Mouse (Mus musculus) heart, embryonic 15.5 days (tissue): ENCODE measurements at regions not wholly inside any gene's neighbourhood (a gene's known extent, or its start where the extent isn't known, plus 50 kb on each side); places are given as distances from the start of the nearest gene placed in this dataset.

Experiments
- ATAC-seq: fragments of 200-750 bp; cut with Nextera tagmentation; replicated peaks from 2 replicates; pipeline ENCODE4 v1.8.0; 2017; ENCODE audit warnings: low read depth, moderate TSS enrichment; ENCODE audit not compliant: insufficient number of reproducible peaks, insufficient read depth, low FRiP score
- H3K27ac ChIP-seq: fragments of 300-500 bp; sonication (generic); 2 replicates; pipeline ENCODE4 v1.5.1; 2015; ENCODE audit warnings: mild to moderate bottlenecking, inconsistent platforms
- H3K27me3 ChIP-seq: fragments of 300-500 bp; sonication (generic); 2 replicates; pipeline ENCODE4 v1.6.1; 2015; ENCODE audit warnings: inconsistent platforms
- H3K36me3 ChIP-seq: fragments of 300-500 bp; sonication (generic); 2 replicates; pipeline ENCODE4 v1.6.1; 2015; ENCODE audit warnings: mild to moderate bottlenecking, inconsistent platforms
- H3K4me1 ChIP-seq: fragments of 300-500 bp; sonication (generic); replicated peaks from 2 replicates; pipeline ENCODE4 v1.6.1; 2015; ENCODE audit warnings: inconsistent platforms
- H3K4me2 ChIP-seq: fragments of 300-500 bp; sonication (generic); 2 replicates; pipeline ENCODE4 v1.6.1; 2015; ENCODE audit warnings: inconsistent platforms, mild to moderate bottlenecking, moderate library complexity
- H3K4me3 ChIP-seq: fragments of 300-500 bp; sonication (generic); 2 replicates; pipeline ENCODE4 v1.5.1; 2015; ENCODE audit warnings: mild to moderate bottlenecking, inconsistent platforms
- H3K9ac ChIP-seq: fragments of 300-500 bp; sonication (generic); 2 replicates; pipeline ENCODE4 v1.6.1; 2015; ENCODE audit warnings: mild to moderate bottlenecking, inconsistent platforms
- H3K9me3 ChIP-seq: fragments of 300-500 bp; sonication (generic); replicated peaks from 2 replicates; pipeline ENCODE4 v1.6.1; 2016; ENCODE audit warnings: inconsistent platforms
- whole genome bisulfite sequencing: fragments of 180-500 bp; shearing (Covaris S2); methylation state at CpG from one replicate; pipeline ENCODE4 v1.1.7; 2015; ENCODE audit warnings: mixed read lengths; 5-methylcytosine and 5-hydroxymethylcytosine counted together

DNA sequence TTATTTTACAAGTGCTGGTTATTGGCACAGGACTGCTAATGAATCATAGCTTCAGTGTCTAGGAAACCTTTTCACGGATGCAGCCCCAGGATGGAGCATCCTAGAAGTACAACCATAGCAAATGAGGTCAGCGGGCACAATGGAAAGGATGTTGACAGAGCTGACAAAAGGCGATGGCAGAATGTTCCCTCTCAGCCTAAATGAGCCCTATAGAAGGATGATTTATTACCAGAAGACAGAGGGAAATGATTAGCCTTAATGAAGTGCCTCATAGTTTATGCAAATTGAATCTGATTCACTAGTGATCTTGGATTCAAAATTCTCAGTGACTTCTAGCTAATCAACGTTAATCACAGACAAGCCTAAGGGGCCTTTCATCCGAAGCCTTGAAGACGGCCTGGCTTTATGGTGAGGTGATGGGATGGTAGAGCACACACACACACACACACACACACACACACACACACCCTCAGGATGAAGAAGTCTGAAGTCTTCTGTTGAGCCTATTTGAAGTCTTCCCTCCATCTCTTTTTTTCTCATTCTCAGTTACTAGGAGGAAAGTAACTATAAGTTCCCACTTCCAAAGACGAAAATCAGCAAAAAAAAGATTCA is 267.4 kb upstream of the Clec14a start:
- H3K36me3 ChIP-seq, result no peaks in the 10 kb centered on the region
- no peak overlapping the region for H3K4me3 ChIP-seq
- no peak overlapping the region for H3K9ac ChIP-seq
- H3K4me1 ChIP-seq, result peaks cover 11% of the 10 kb centered on the region; the same call in 1 of the 2 replicates
- ATAC-seq, result no peak
- no peak overlapping the region for H3K27ac ChIP-seq
- 76% methylated on average over 7 of the region's 7 CpGs for WGBS
- H3K27me3 ChIP-seq, result no peaks in the 10 kb centered on the region
- no peaks in the 10 kb centered on the region for H3K9me3 ChIP-seq
- no peak overlapping the region for H3K4me2 ChIP-seq

DNA sequence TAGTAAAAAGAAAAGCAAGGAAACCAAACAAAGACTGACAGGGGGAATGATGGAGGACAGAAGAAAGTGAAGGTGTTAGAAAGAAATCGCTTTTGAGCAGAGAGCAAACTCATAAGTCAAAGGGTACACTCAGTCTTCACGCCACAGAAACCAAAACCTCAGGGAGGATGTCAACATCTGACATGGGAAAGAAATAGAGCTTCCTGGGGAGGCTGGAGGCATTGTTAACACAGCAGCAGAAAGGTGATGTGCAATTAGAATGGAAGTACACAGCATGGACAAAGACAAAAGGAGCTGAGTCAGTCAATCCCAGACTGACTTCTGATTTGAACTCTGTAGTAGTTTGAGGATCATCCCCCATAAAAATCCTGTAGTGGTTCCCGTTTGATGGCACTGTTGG is 261.2 kb upstream of the Clec14a start:
- Histone ChIP-seq H3K27me3 (no peaks in the 10 kb centered on the region), H3K9me3 (no peaks in the 10 kb centered on the region), H3K4me1 (no peaks in the 10 kb centered on the region), H3K36me3 (no peaks in the 10 kb centered on the region), H3K4me3 (no peak overlapping the region), H3K4me2 (no peak overlapping the region), H3K9ac (no peak overlapping the region), H3K27ac (no peak overlapping the region)
- 50% methylated on average over 3 of the region's 3 CpGs for WGBS
- ATAC-seq, result no peak

DNA sequence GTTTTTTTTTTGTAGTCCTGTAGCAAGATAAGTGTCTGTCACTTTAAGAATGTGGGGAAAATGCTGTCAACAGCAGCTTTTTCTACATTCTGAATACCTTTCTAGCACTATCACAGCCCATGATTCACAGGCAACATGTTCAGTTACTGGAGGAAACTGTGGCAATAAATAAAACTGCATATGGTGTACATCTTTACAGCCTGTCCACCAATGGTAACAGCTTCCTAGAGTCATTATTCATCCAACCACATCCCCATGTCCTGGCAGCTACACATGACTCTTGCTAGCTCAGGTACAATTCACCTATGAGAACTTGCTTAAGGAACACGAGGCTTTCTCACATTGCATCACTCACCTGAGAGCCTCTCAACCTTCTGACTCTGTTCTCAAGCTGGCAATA is 247.7 kb upstream of the Clec14a start:
- H3K36me3 ChIP-seq, result no peaks in the 10 kb centered on the region
- H3K4me2 ChIP-seq, result no peak overlapping the region
- no peak overlapping the region for H3K9ac ChIP-seq
- 41% methylated on average over 1 of the region's 1 CpGs for WGBS
- no peak overlapping the region for H3K4me3 ChIP-seq
- no peaks in the 10 kb centered on the region for H3K27me3 ChIP-seq
- no peak overlapping the region for H3K27ac ChIP-seq
- no peaks in the 10 kb centered on the region for H3K9me3 ChIP-seq
- H3K4me1 ChIP-seq, result peaks cover 4% of the 10 kb centered on the region
- no peak for ATAC-seq

DNA sequence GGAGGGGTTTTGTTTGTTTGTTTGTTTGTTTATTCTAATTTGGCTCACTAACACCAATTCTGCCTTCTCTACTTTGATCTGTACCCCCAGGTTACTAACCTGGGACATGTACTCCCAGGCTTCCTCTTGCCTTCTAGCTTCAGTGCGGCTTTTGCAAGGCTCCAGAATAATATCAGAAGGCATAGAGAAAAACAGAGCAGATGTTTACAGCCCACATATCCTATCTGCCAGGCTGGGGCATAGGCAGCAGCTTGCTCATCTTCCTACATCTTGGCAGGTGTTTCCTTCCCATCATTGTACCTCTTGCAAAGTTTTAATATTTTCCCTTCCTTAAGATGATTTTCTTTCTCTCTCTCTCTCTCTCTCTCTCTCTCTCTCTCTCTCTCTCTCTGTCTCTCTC is 244.9 kb upstream of the Clec14a start:
- no peak for ATAC-seq
- peaks cover 4% of the 10 kb centered on the region for H3K4me1 ChIP-seq
- WGBS, result 84% methylated on average over 1 of the region's 1 CpGs
- no peak overlapping the region for H3K27ac ChIP-seq
- no peak overlapping the region for H3K9ac ChIP-seq
- H3K27me3 ChIP-seq, result no peaks in the 10 kb centered on the region
- no peak overlapping the region for H3K4me2 ChIP-seq
- no peak overlapping the region for H3K4me3 ChIP-seq
- H3K9me3 ChIP-seq, result no peaks in the 10 kb centered on the region
- no peaks in the 10 kb centered on the region for H3K36me3 ChIP-seq

DNA sequence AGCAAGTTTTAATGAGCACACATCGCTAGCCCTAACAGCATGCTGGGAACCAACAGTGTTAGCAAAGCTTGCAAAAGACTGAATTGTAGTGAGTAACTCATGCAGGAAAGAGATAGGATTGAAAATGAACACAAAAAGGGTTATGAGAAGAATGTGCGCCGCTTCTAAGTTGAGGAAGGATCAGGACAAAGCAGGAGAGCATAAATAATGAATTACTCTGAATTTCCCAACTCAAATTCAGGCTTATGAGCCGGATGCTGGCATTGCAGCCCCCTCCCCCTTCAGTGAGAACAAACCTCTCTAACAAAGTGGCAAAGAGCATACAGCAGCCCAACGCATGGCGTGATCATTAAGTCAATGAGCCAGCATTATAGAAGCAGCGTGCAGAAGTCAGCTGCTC is 243.6 kb upstream of the Clec14a start:
- 82% methylated on average over 7 of the region's 7 CpGs for WGBS
- Histone ChIP-seq H3K4me3 (no peak overlapping the region), H3K4me1 (peaks cover 4% of the 10 kb centered on the region), H3K27ac (no peak overlapping the region), H3K9me3 (no peaks in the 10 kb centered on the region), H3K36me3 (no peaks in the 10 kb centered on the region), H3K9ac (no peak overlapping the region), H3K4me2 (no peak overlapping the region), H3K27me3 (no peaks in the 10 kb centered on the region)
- ATAC-seq, result no peak

DNA sequence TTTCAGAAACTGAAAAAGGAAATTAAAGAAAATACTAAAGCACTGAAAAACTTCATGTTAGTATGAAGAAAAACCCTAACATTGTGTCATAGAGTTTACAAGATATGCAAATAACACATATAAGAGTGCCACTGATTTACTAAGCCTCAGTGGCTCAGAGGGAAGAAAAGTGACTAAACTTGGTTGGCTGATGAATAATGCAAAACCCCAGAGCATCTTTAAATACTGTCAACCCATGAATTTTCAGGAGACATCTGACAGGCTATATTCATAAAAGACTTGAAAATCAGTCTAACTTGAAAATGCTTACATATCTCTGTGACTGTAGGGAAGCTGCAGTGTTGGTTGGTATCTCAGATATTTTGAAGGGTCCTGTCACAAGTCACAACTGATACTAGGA is 235.2 kb upstream of the Clec14a start:
- no peaks in the 10 kb centered on the region for H3K9me3 ChIP-seq
- H3K27ac ChIP-seq, result no peak overlapping the region
- H3K36me3 ChIP-seq, result no peaks in the 10 kb centered on the region
- H3K4me2 ChIP-seq, result no peak overlapping the region
- no peak overlapping the region for H3K4me3 ChIP-seq
- no peaks in the 10 kb centered on the region for H3K27me3 ChIP-seq
- no peak overlapping the region for H3K9ac ChIP-seq
- H3K4me1 ChIP-seq, result no peaks in the 10 kb centered on the region
- no peak for ATAC-seq

DNA sequence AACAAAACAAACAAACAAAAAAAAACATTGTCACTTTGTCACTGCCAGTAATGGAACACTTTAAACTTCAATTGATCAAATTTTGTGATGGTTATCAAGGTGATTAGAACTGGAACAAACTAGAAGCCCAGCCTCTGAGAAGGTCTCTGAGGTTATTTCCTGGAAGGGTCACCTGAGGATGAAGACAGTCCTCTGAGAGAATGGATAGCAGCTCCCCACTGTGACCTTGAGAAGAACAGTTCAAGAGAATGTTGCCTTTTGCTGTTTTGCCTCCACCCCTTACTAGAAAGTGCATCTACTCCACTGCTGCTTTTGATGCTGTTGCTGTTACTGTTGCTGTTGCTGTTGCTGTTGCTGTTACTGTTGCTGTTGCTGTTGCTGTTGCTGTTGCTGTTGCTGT is 205.1 kb upstream of the Clec14a start:
- Histone ChIP-seq H3K27ac (no peak overlapping the region), H3K27me3 (no peaks in the 10 kb centered on the region), H3K4me3 (no peak overlapping the region), H3K4me2 (no peak overlapping the region), H3K9me3 (no peaks in the 10 kb centered on the region), H3K4me1 (no peaks in the 10 kb centered on the region; the same call in 1 of the 2 replicates), H3K9ac (no peak overlapping the region), H3K36me3 (no peaks in the 10 kb centered on the region)
- no peak for ATAC-seq

DNA sequence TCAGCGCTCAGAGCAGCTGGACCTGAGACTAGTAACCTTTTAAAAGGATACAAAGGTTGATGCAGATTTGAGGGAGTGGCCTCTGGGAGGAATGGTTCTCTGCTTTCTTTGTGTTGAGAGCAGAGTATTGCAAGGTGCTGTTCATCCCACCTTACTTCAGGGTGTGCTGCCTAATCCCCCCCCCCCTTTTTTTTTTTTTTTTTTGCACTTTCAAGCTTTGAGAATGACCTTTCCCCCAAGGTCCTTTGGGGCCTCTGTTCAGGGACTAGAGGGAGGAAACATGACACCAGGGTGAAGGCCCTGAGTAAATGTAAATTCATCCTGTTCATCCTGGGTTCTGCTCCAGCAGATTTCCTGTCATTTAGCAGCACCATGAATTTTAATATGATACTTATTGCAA is 204.4 kb upstream of the Clec14a start:
- Histone ChIP-seq H3K27me3 (no peaks in the 10 kb centered on the region), H3K4me1 (no peaks in the 10 kb centered on the region; the same call in 1 of the 2 replicates), H3K9me3 (no peaks in the 10 kb centered on the region), H3K9ac (no peak overlapping the region), H3K36me3 (no peaks in the 10 kb centered on the region), H3K4me2 (no peak overlapping the region), H3K27ac (no peak overlapping the region), H3K4me3 (no peak overlapping the region)
- ATAC-seq, result no peak
- WGBS, result 71% methylated on average over 1 of the region's 1 CpGs

DNA sequence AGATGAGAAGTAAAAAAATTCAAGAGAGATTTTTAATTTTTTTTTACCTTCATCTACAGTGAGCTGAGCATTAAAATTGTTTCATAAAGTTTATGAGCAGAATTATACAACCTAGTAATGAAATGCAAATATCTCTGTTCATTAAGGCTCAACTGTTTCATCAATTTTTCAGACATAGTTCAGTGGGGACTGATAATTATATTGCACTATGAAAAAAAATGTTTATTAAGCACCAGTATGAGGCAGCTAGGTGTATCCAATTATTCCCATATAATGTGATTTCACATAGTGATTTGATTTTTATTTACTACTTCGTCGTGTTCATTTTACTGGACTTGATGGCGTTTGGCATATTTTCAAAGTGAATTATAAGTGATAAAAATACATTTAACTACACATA is 191.4 kb upstream of the Clec14a start:
- no peak for ATAC-seq
- Histone ChIP-seq H3K9ac (no peak overlapping the region), H3K4me1 (no peaks in the 10 kb centered on the region), H3K27me3 (no peaks in the 10 kb centered on the region), H3K4me3 (no peak overlapping the region), H3K36me3 (no peaks in the 10 kb centered on the region), H3K4me2 (no peak overlapping the region), H3K9me3 (no peaks in the 10 kb centered on the region), H3K27ac (no peak overlapping the region)
- WGBS, result 84% methylated on average over 3 of the region's 3 CpGs

DNA sequence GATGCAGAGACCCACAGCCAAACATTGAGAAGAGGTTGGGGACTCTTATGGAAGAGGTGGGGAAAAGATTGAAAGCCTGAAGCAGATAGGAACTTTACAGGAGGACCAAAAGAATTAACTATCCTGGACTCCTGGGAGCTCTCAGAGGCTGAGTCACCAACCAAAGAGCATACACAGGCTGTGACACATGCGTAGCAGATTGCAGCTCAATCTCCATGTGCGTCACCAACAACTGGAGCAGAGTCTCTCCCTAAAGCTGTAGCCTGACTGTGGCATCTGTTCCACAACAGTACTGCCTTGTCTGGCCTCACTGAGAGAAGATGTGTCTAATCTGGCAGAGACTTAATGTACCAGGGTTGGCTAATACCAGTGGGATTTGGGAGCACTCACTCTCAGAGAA is 185.7 kb upstream of the Clec14a start:
- Histone ChIP-seq H3K4me2 (no peak overlapping the region), H3K27me3 (no peaks in the 10 kb centered on the region), H3K9me3 (no peaks in the 10 kb centered on the region), H3K9ac (no peak overlapping the region), H3K27ac (no peak overlapping the region), H3K4me1 (no peaks in the 10 kb centered on the region), H3K4me3 (no peak overlapping the region), H3K36me3 (no peaks in the 10 kb centered on the region)
- WGBS, result 71% methylated on average over 2 of the region's 2 CpGs
- no peak for ATAC-seq

DNA sequence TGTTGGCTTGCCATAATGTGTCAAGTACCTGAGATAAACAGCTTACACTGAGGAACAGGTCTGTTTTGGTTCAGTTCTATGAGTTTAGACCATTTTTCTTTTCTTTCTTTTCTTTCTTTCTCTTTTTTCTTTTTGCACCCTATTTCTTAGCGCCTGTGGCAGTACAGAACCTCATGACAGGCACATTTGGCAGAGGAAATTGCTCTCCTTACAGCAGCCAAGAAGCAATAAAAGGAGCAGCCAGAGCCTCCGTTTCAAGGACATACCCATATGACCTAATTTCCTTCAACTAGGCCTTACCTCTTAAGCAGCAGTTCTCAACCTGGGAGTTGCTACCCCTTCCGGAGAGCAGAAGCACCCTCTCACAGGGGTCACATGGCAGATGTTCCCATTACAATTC is 173.9 kb upstream of the Clec14a start:
- Histone ChIP-seq H3K9me3 (no peaks in the 10 kb centered on the region), H3K4me2 (no peak overlapping the region), H3K36me3 (no peaks in the 10 kb centered on the region), H3K9ac (no peak overlapping the region), H3K27ac (no peak overlapping the region), H3K4me3 (no peak overlapping the region), H3K27me3 (no peaks in the 10 kb centered on the region), H3K4me1 (no peaks in the 10 kb centered on the region)
- 57% methylated on average over 3 of the region's 3 CpGs for WGBS
- no peak for ATAC-seq

DNA sequence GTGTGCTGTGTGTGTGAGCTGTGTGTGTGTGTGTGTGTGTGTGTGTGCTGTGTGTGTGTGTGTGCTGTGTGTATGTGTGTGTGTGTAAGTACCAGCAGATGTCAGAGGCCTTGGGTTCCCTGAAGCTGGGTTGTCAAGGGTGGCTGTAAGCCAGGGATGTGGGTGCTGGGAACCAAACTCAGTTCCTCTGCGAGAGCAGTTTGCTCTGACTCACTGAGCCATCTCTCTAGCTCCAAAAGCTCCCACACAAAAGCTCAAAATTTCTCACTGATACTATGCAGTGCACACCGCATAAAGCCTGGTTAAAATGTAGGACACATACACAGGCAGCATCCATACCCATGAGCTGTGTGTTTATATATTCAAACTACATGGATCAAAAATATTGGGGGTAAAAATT is 172.9 kb upstream of the Clec14a start:
- no peak overlapping the region for H3K9ac ChIP-seq

More for the DNA sequence above, 172.9 kb upstream of the Clec14a start:
- Histone ChIP-seq H3K27me3 (no peaks in the 10 kb centered on the region), H3K4me2 (no peak overlapping the region), H3K4me1 (no peaks in the 10 kb centered on the region), H3K27ac (no peak overlapping the region), H3K9me3 (no peaks in the 10 kb centered on the region), H3K4me3 (no peak overlapping the region), H3K36me3 (no peaks in the 10 kb centered on the region)
- no peak for ATAC-seq
- 86% methylated on average over 2 of the region's 2 CpGs for WGBS
